10 mouse cellular contexts compared by ENCODE assay signal in genomic region chr11:36108970-36109731, GRCm38 (mm10).
DNase-seq lines count a peak whose midpoint lies in the region; ATAC-seq and TF ChIP-seq lines count a peak whose summit lies in the region.
"Had no signal": no experiment of that assay in that cellular context is flagged by ENCODE, and none has a peak within 500 bp of the region (broad histone marks: within the 10 kb centered on the region; RNA-seq: fewer than 3 reads in every experiment).

No protein-coding gene starts in this region.

- intact Hi-C loops in left cerebral cortex, postnatal 25 days (cut with DNase I) = loop anchor here (2.0 kb wide), 1 partner anchor 40 kb away; no protein-coding TSS in a partner anchor

- no peak overlapping the region for H3K4me2 ChIP-seq in lung, embryonic 14.5 days
- no peak overlapping the region for H3K4me2 ChIP-seq in forebrain, postnatal 0 days (ENCODE audit: low read depth)
- no peak overlapping the region for H3K4me2 ChIP-seq in heart, embryonic 12.5 days
- no peak overlapping the region for H3K4me2 ChIP-seq in heart, embryonic 11.5 days

- H3K4me1 ChIP-seq in lung, embryonic 14.5 days (ENCODE audit: insufficient read depth) = no peaks in the 10 kb centered on the region
- peaks cover 4% of the 10 kb centered on the region; the same call in 1 of the 2 replicates for H3K4me1 ChIP-seq in forebrain, postnatal 0 days (ENCODE audit: insufficient read depth)
- peaks cover 7% of the 10 kb centered on the region for H3K4me1 ChIP-seq in heart, embryonic 12.5 days (replicated peaks)
- no peaks in the 10 kb centered on the region for H3K4me1 ChIP-seq in heart, embryonic 11.5 days (ENCODE audit: control insufficient read depth, insufficient read depth, low read length)

- H3K4me3 ChIP-seq in lung, embryonic 14.5 days (ENCODE audit: low read depth, low read length) = no peak overlapping the region
- H3K4me3 ChIP-seq in forebrain, postnatal 0 days (ENCODE audit: low read depth, low read length) = no peak overlapping the region
- no peak overlapping the region for H3K4me3 ChIP-seq in heart, embryonic 12.5 days
- H3K4me3 ChIP-seq in heart, embryonic 11.5 days (ENCODE audit: low read depth, low read length) = no peak overlapping the region
- H3K4me3 ChIP-seq: erythroblast, embryonic 14.5 days had no signal

- H3K9ac ChIP-seq in lung, embryonic 14.5 days = no peak overlapping the region
- no peak overlapping the region for H3K9ac ChIP-seq in forebrain, postnatal 0 days
- no peak overlapping the region for H3K9ac ChIP-seq in heart, embryonic 12.5 days
- H3K9ac ChIP-seq in heart, embryonic 11.5 days (ENCODE audit: low read depth, low read length) = no peak overlapping the region

- TF ChIP-seq CTCF in lung, embryonic 14.5 days (IDR thresholded peaks at IDR 0.05; ENCODE audit: low read depth) = no peak
- TF ChIP-seq CTCF in forebrain, postnatal 0 days (IDR thresholded peaks at IDR 0.05; ENCODE audit: low read depth) = no peak

- H3K27ac ChIP-seq in lung, embryonic 14.5 days (ENCODE audit: low read depth) = no peak overlapping the region
- H3K27ac ChIP-seq in forebrain, postnatal 0 days (ENCODE audit: low read depth, low read length) = peak overlapping the region; percentile 47
- H3K27ac ChIP-seq in heart, embryonic 12.5 days (ENCODE audit: poor library complexity, severe bottlenecking) = no peak overlapping the region
- H3K27ac ChIP-seq in heart, embryonic 11.5 days (ENCODE audit: low read depth, low read length) = no peak overlapping the region

- H3K36me3 ChIP-seq in lung, embryonic 14.5 days (ENCODE audit: insufficient read depth) = no peaks in the 10 kb centered on the region
- no peaks in the 10 kb centered on the region for H3K36me3 ChIP-seq in forebrain, postnatal 0 days (ENCODE audit: insufficient read depth)
- H3K36me3 ChIP-seq in heart, embryonic 12.5 days = no peaks in the 10 kb centered on the region
- H3K36me3 ChIP-seq in heart, embryonic 11.5 days (ENCODE audit: control insufficient read depth, insufficient read depth, low read length) = no peaks in the 10 kb centered on the region
- H3K36me3 ChIP-seq: G1E had no signal

- WGBS in lung, embryonic 14.5 days = 21% methylated on average over 12 of the region's 12 CpGs
- WGBS in forebrain, postnatal 0 days = 17% methylated on average over 12 of the region's 12 CpGs
- 38% methylated on average over 12 of the region's 12 CpGs for WGBS in heart, embryonic 12.5 days
- 34% methylated on average over 12 of the region's 12 CpGs for WGBS in heart, embryonic 11.5 days (ENCODE audit: insufficient replicate concordance)

- DNase-seq in lung, embryonic 14.5 days = peak; percentile 25
- no peak for DNase-seq in lung, postnatal 36 days
- peak; percentile 58 for DNase-seq in forebrain, postnatal 0 days
- DNase-seq in left cerebral cortex, postnatal 25 days (ENCODE audit: low spot score in 2 of 2) = peak; percentile 42 to 76
- DNase-seq in right cerebral cortex, postnatal 10 days (ENCODE audit: low spot score in 2 of 2) = peak; percentile 63 to 72

- no peaks in the 10 kb centered on the region for H3K27me3 ChIP-seq in lung, embryonic 14.5 days (ENCODE audit: insufficient read depth, low read length)
- H3K27me3 ChIP-seq in forebrain, postnatal 0 days (ENCODE audit: insufficient read depth, low read length) = no peaks in the 10 kb centered on the region
- H3K27me3 ChIP-seq in heart, embryonic 12.5 days (replicated peaks) = 0 out of 2 replicates have a peak, but pooled peaks cover 3% of the 10 kb centered on the region
- no peaks in the 10 kb centered on the region; the same call in 1 of the 2 replicates for H3K27me3 ChIP-seq in heart, embryonic 11.5 days (ENCODE audit: control insufficient read depth, insufficient read depth, low read length)

- ATAC-seq in lung, embryonic 14.5 days (ENCODE audit: insufficient read depth) = no peak
- peak; percentile 80 for ATAC-seq in forebrain, postnatal 0 days
- ATAC-seq in heart, embryonic 12.5 days (ENCODE audit: insufficient number of reproducible peaks, low FRiP score) = no peak
- ATAC-seq in megakaryocyte-erythroid progenitor cell, adult 5-6 weeks (replicated peaks; ENCODE audit: low FRiP score, low TSS enrichment, poor library complexity, severe bottlenecking) = no peak
- ATAC-seq in heart, embryonic 11.5 days (replicated peaks; ENCODE audit: insufficient number of reproducible peaks, low FRiP score, low TSS enrichment) = no peak

- H3K9me3 ChIP-seq in lung, embryonic 14.5 days (ENCODE audit: low read depth, low read length) = no peaks in the 10 kb centered on the region
- H3K9me3 ChIP-seq in forebrain, postnatal 0 days (ENCODE audit: low read length) = no peaks in the 10 kb centered on the region
- no peaks in the 10 kb centered on the region for H3K9me3 ChIP-seq in heart, embryonic 12.5 days (replicated peaks)
- no peaks in the 10 kb centered on the region for H3K9me3 ChIP-seq in heart, embryonic 11.5 days (replicated peaks; ENCODE audit: control insufficient read depth, low read length)
